Mouse (Mus musculus) heart, embryonic 14.5 days (tissue): Measurements from ENCODE around the gene Hoxa4. TPM values are rescaled to one million over a fixed set of nuclear protein-coding genes. Genes with fewer than 3 reads are reported as not detected.

Source experiments
- ATAC-seq: fragments of 200-750 bp; cut with Nextera tagmentation; 2 replicates; pipeline ENCODE4 v1.8.0; 2017; ENCODE audit warnings: low read depth, moderate TSS enrichment; ENCODE audit not compliant: insufficient number of reproducible peaks, insufficient read depth, low FRiP score
- H3K27ac ChIP-seq, 2 experiments: fragments of 200-500 bp in 1 of 2; fragments of 300-500 bp in 1 of 2; sonication (generic) in 1 of 2; replicated peaks in 1 of 2; 2 replicates each; pipeline ENCODE4 v1.5.1; 2012 to 2014; ENCODE audit warnings: low read depth in 2 of 2, low read length in 2 of 2, control low read depth in 1 of 2, mild to moderate bottlenecking in 1 of 2, mixed read lengths in 1 of 2; ENCODE audit not compliant: control insufficient read depth in 1 of 2, insufficient read depth in 1 of 2
- H3K27me3 ChIP-seq: fragments of 300-500 bp; sonication (generic); 2 replicates; pipeline ENCODE4 v1.6.1; 2014; ENCODE audit warnings: mild to moderate bottlenecking, low read length, control low read depth; ENCODE audit not compliant: control insufficient read depth, insufficient read depth
- H3K36me3 ChIP-seq: fragments of 300-500 bp; sonication (generic); 2 replicates; pipeline ENCODE4 v1.6.1; 2014; ENCODE audit warnings: mild to moderate bottlenecking, control low read depth, low read length, mixed read lengths; ENCODE audit not compliant: control insufficient read depth, insufficient read depth
- H3K4me1 ChIP-seq, 2 experiments: fragments of 200-500 bp in 1 of 2; fragments of 300-500 bp in 1 of 2; sonication (generic) in 1 of 2; 2 replicates each; pipeline ENCODE4 v1.6.1; 2012 to 2014; ENCODE audit warnings: low read length in 2 of 2, control low read depth in 1 of 2, mixed read lengths in 1 of 2; ENCODE audit not compliant: control insufficient read depth in 2 of 2, insufficient read depth in 2 of 2
- H3K4me2 ChIP-seq: fragments of 300-500 bp; sonication (generic); 2 replicates; pipeline ENCODE4 v1.6.1; 2014; ENCODE audit warnings: mild to moderate bottlenecking, low read length
- H3K4me3 ChIP-seq, 2 experiments: fragments of 200-500 bp in 1 of 2; fragments of 300-500 bp in 1 of 2; sonication (generic) in 1 of 2; 2 replicates each; pipeline ENCODE4 v1.5.1; 2012 to 2014; ENCODE audit warnings: low read length in 2 of 2, mild to moderate bottlenecking in 2 of 2, control low read depth in 1 of 2, low read depth in 1 of 2, moderate library complexity in 1 of 2; ENCODE audit not compliant: control insufficient read depth in 1 of 2, insufficient read depth in 1 of 2
- H3K9ac ChIP-seq: fragments of 300-500 bp; sonication (generic); 2 replicates; pipeline ENCODE4 v1.6.1; 2014; ENCODE audit warnings: mild to moderate bottlenecking, low read length
- H3K9me3 ChIP-seq: fragments of 300-500 bp; sonication (generic); 2 replicates; pipeline ENCODE4 v1.6.1; 2016; ENCODE audit warnings: low read length, control low read depth; ENCODE audit not compliant: control insufficient read depth
- WGBS: fragments of 180-500 bp; shearing (Covaris S2); extraction: QIAGEN DNeasy Blood & Tissue Kit; methylation state at CpG from one replicate; pipeline ENCODE4 v1.1.7; 2014; 5-methylcytosine and 5-hydroxymethylcytosine counted together
- polyA plus RNA-seq: library from polyadenylated mRNA; unstranded; fragments of >200 nt; fragmentation: Nextera tagmentation; extraction: Ambion mirVana; gene quantifications from 2 replicates; pipeline ENCODE4 v1.2.1, GENCODE M21; 2014

Gene Hoxa4
- polyA plus RNA-seq, 1 experiment from 2014 or later = 0.36 TPM

- ATAC-seq = no peak
- 16% methylated on average over 14 of the region's 14 CpGs for WGBS
- peaks cover 100% of the 10 kb centered on the region for H3K27me3 ChIP-seq
These were observed 28.8 kb downstream of the Hoxa4 start for GRCm38 (mm10) chr6:52162611-52163365.

GRCm38 (mm10) chr6:52162093-52162380, 29.5 kb downstream of the Hoxa4 start:
- WGBS = 27% methylated on average over 1 of the region's 1 CpGs
- H3K9ac ChIP-seq = no peak overlapping the region
- H3K27me3 ChIP-seq = peaks cover 100% of the 10 kb centered on the region
- peaks cover 4 to 15% of the 10 kb centered on the region in 2 experiments; a peak in 3 of 4 replicates for H3K4me1 ChIP-seq
- no peaks in the 10 kb centered on the region for H3K9me3 ChIP-seq
- H3K4me3 ChIP-seq = no peak overlapping the region
- no peak overlapping the region for H3K27ac ChIP-seq
- no peak overlapping the region for H3K4me2 ChIP-seq
- no peaks in the 10 kb centered on the region for H3K36me3 ChIP-seq
- ATAC-seq = no peak

More at GRCm38 (mm10) chr6:52162611-52163365, 28.8 kb downstream of the Hoxa4 start:
- peak overlapping the region in 1 of 2 experiments; percentile 33; a peak in 1 of 4 replicates for H3K4me3 ChIP-seq
- peak overlapping the region; percentile 48 for H3K4me2 ChIP-seq
- H3K4me1 ChIP-seq = peaks cover 4 to 15% of the 10 kb centered on the region in 2 experiments; a peak in 3 of 4 replicates
- H3K36me3 ChIP-seq = no peaks in the 10 kb centered on the region
- peak overlapping the region; percentile 21; the same call in 1 of the 2 replicates for H3K9ac ChIP-seq
- no peak overlapping the region for H3K27ac ChIP-seq
- H3K9me3 ChIP-seq = no peaks in the 10 kb centered on the region

- WGBS = 23% methylated on average over 8 of the region's 8 CpGs
- H3K4me3 ChIP-seq = peak overlapping the region in 1 of 2 experiments; percentile 67; a peak in 1 of 4 replicates
These were observed 30.0 kb downstream of the Hoxa4 start for GRCm38 (mm10) chr6:52161336-52162092.

GRCm38 (mm10) chr6:52160511-52161335, 30.8 kb downstream of the Hoxa4 start:
- peak overlapping the region; percentile 12 to 67; a peak in 3 of 4 replicates for H3K4me3 ChIP-seq
- H3K4me1 ChIP-seq = peaks cover 4 to 15% of the 10 kb centered on the region in 2 experiments; a peak in 3 of 4 replicates
- H3K27me3 ChIP-seq = peaks cover 100% of the 10 kb centered on the region
- 11% methylated on average over 30 of the region's 30 CpGs for WGBS
- no peak for ATAC-seq
- no peaks in the 10 kb centered on the region for H3K9me3 ChIP-seq
- H3K27ac ChIP-seq = 0 out of 4 replicates have a peak overlapping the region, but pooled peaks of 1 of the 2 experiments have one; percentile 28
- no peaks in the 10 kb centered on the region for H3K36me3 ChIP-seq
- H3K9ac ChIP-seq = peak overlapping the region; percentile 52; the same call in 1 of the 2 replicates
- H3K4me2 ChIP-seq = peak overlapping the region; percentile 44

More at GRCm38 (mm10) chr6:52161336-52162092, 30.0 kb downstream of the Hoxa4 start:
- Histone ChIP-seq H3K4me2 (peak overlapping the region; percentile 44), H3K4me1 (peaks cover 4 to 15% of the 10 kb centered on the region in 2 experiments; a peak in 3 of 4 replicates), H3K9ac (peak overlapping the region; percentile 52; the same call in 1 of the 2 replicates), H3K27me3 (peaks cover 100% of the 10 kb centered on the region), H3K27ac (no peak overlapping the region), H3K36me3 (no peaks in the 10 kb centered on the region), H3K9me3 (no peaks in the 10 kb centered on the region)
- ATAC-seq = no peak

GRCm38 (mm10) chr6:52159979-52160378, 31.6 kb downstream of the Hoxa4 start:
- peaks cover 100% of the 10 kb centered on the region for H3K27me3 ChIP-seq
- peak overlapping the region; percentile 99 for H3K4me2 ChIP-seq
- 0 out of 2 replicates have a peak overlapping the region, but pooled peaks have one; percentile 52 for H3K9ac ChIP-seq
- H3K4me3 ChIP-seq = peak overlapping the region; percentile 10 to 67; a peak in 3 of 4 replicates
- H3K27ac ChIP-seq = no peak overlapping the region
- no peaks in the 10 kb centered on the region for H3K36me3 ChIP-seq
- no peaks in the 10 kb centered on the region for H3K9me3 ChIP-seq
- 8% methylated on average over 8 of the region's 9 CpGs for WGBS
- peaks cover 4 to 15% of the 10 kb centered on the region in 2 experiments; a peak in 3 of 4 replicates for H3K4me1 ChIP-seq
- no peak for ATAC-seq

GRCm38 (mm10) chr6:52159164-52159761, 32.3 kb downstream of the Hoxa4 start:
- ATAC-seq = peak; percentile 27; the same call in 1 of the 2 replicates
- no peaks in the 10 kb centered on the region for H3K36me3 ChIP-seq

More at GRCm38 (mm10) chr6:52159164-52159761, 32.3 kb downstream of the Hoxa4 start:
- Histone ChIP-seq H3K27me3 (peaks cover 100% of the 10 kb centered on the region), H3K4me1 (peaks cover 4 to 15% of the 10 kb centered on the region in 2 experiments; a peak in 3 of 4 replicates), H3K4me2 (peak overlapping the region; percentile 99), H3K9me3 (no peaks in the 10 kb centered on the region), H3K9ac (peak overlapping the region; percentile 67), H3K4me3 (peak overlapping the region; percentile 63 to 67), H3K27ac (peak overlapping the region; percentile 55 to 67)
- 7% methylated on average over 12 of the region's 12 CpGs for WGBS
